Mouse (Mus musculus) lung, adult 2 months (tissue): Measurements from ENCODE around the gene Dcst1. TPM values are rescaled to one million over a fixed set of nuclear protein-coding genes. Genes with fewer than 3 reads are reported as not detected.
A peak's percentile ranks its signal among the peaks of the same experiment; 100 is the strongest.

Source experiments
- DNase-seq: peaks from one replicate; pipeline ENCODE4 v3.0.0; 2022
- H3K4me1 ChIP-seq: fragments of 200-500 bp; 2 replicates; pipeline ENCODE4 v1.6.1; 2011; ENCODE audit warnings: low read length; ENCODE audit not compliant: control insufficient read depth, insufficient read depth
- H3K4me3 ChIP-seq: fragments of 200-500 bp; replicated peaks from 2 replicates; pipeline ENCODE3; 2011; ENCODE audit warnings: low read depth, mild to moderate bottlenecking, control low read depth, low read length; ENCODE audit errors: extremely low read depth
- CTCF ChIP-seq: fragments of 200-500 bp; IDR thresholded peaks from 2 replicates; pipeline ENCODE4 v1.5.1; 2011; ENCODE audit warnings: mild to moderate bottlenecking, low read length, control low read depth; ENCODE audit not compliant: insufficient read depth
- POLR2A ChIP-seq: fragments of 200-500 bp; IDR thresholded peaks from 2 replicates; pipeline ENCODE4 v1.6.1; 2011; ENCODE audit warnings: low read depth, mild to moderate bottlenecking, control low read depth, low read length, borderline replicate concordance; ENCODE audit errors: extremely low read depth
- WGBS: fragments of 180-500 bp; shearing (Covaris S2); methylation state at CpG from one replicate; pipeline ENCODE4 v1.1.7; 2018; 5-methylcytosine and 5-hydroxymethylcytosine counted together
- polyA plus RNA-seq: library from polyadenylated mRNA; depleted of rRNA; stranded (reverse); fragments of >200 nt; gene quantifications from 2 replicates; pipeline ENCODE4 v1.2.3, GENCODE M21; 2012

Gene Dcst1
- polyA plus RNA-seq, 1 experiment: not detected

DNA sequence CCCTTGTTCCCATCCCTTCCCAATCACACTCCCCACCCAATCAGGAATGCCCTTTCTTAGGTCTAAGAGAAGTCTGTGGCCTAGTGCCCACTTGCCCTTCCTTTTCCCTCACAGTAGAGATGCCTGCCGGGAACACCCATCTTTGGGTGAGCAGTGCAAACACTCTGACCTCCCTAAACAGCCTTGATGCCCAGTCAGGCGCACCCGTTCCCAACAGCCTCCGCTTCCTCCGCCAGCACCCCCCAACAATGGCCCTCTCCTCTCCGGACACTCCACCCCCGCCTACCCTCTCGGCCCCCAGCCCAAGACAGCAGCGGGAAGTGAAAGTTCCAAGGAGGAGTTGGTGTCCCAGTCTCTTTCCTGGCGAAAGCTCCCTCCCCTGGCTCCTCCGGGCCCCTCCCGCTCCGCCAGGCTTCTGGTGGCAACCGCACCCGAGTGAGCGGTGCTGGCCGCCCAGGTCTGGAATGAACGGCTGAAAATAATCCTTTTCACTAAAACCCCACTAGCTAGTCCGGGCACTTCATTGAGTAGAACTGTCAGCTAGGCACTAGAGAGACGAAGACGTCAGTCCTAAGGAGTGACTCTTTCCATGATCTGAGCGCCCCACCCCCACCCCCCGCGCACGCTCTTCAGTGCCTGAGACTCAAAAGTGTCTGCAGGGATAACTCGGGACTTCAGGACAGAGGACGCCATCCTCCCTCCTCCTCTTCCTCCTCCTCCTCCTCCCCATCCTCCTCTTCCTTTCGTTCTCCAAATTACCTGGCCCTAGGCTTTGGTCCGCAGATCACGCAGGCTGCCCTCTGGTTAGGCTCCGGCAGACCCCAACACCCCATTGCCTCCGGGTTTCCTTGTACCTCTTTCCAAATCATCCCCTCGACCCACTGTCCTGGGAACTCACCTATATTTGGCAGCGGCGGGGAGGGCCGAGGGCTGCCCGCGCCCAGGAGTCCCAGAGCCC is 15.9 kb downstream of the Dcst1 start:
- DNase-seq: peak; percentile 66
- 2% methylated on average over 38 of the region's 38 CpGs for WGBS

DNA sequence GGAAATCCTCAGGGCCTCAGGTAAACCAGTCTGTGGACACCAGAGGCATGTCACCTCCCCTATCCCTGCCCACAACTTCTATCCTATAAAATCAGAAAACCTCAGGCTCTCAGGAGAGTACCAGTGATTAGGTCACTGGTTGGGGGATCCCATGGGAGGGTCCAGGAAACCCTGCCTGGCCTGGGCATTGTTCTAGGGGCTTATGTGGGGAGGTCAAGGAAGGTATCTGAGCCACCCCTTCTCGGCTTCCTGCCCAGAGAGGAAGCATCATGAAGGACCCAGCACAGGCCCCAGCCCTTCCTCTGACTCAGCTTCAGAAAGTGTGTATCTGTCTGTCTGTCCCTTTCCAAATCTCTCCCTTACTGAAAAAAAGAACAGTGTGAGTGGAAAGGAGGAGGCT is 17.1 kb downstream of the Dcst1 start:
- WGBS: 50% methylated on average over 1 of the region's 1 CpGs
- H3K4me3 ChIP-seq: peak overlapping the region; percentile 30
- TF ChIP-seq POLR2A (no peak), CTCF (no peak)
- H3K4me1 ChIP-seq: peaks cover 10% of the 10 kb centered on the region
- no peak for DNase-seq

More for the DNA sequence above, 15.9 kb downstream of the Dcst1 start:
- Histone ChIP-seq H3K4me3 (peak overlapping the region; percentile 76), H3K4me1 (peaks cover 10% of the 10 kb centered on the region)
- TF ChIP-seq CTCF: no peak
- TF ChIP-seq POLR2A: peak; percentile 15; the same call in 1 of the 2 replicates

GRCm38 (mm10) chr3:89346815-89347540 is 18.1 kb downstream of the Dcst1 start:
- TF ChIP-seq POLR2A: no peak
- TF ChIP-seq CTCF: no peak
- DNase-seq: no peak
- WGBS: 76% methylated on average over 10 of the region's 10 CpGs

DNA sequence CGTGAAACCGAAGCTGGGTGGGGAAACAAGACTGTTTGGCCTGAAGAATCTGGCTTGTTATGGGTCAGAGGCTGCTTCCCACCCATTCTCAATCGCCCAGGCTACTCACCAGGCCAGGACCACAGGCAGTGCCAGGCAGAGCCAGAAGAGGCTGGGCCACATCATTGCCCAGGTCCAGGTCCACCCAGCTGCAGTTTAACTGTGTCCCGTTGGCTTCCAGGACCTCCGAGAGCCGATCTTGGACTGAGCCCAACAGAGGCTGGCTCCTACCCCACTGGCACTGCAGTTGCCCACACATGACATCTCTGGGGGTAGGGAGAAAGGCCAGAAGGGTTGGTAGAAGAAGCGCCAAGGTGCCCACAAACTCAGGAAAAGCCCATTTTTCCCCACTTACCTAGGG is 21.8 kb downstream of the Dcst1 start:
- WGBS: 86% methylated on average over 7 of the region's 7 CpGs
- peaks cover 6% of the 10 kb centered on the region for H3K4me1 ChIP-seq
- H3K4me3 ChIP-seq: no peak overlapping the region
- TF ChIP-seq POLR2A (no peak), CTCF (no peak)
- DNase-seq: no peak

More at GRCm38 (mm10) chr3:89346815-89347540, 18.1 kb downstream of the Dcst1 start:
- H3K4me1 ChIP-seq: peaks cover 10% of the 10 kb centered on the region
- no peak overlapping the region for H3K4me3 ChIP-seq

DNA sequence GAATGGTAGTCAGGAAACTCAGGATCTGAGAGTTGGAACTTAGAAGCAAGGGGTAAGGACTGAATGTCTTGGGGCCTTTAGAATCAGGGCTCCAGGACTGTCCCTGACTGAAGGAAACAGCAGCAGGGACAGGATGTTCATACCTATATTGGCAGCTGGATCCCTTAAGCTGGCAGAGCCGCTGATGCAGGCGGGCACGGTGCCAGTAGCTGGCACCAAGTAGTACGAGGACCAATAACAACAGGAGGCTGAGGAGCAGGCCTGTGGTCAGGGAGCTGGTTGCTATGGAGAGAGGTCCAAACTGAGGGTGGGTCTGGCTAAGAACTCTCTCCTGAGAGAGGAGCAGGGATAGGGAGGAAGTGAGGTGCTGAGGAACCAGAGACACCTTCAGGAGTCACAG is 23.3 kb downstream of the Dcst1 start:
- DNase-seq: no peak
- H3K4me1 ChIP-seq: no peaks in the 10 kb centered on the region; the same call in 1 of the 2 replicates

GRCm38 (mm10) chr3:89340465-89340864 is 24.6 kb downstream of the Dcst1 start:
- 15% methylated on average over 11 of the region's 11 CpGs for WGBS
- H3K4me1 ChIP-seq: no peaks in the 10 kb centered on the region; the same call in 1 of the 2 replicates
- TF ChIP-seq POLR2A (no peak), CTCF (peak; percentile 96)
- H3K4me3 ChIP-seq: no peak overlapping the region
- peak; percentile 75 for DNase-seq

More for the DNA sequence above, 23.3 kb downstream of the Dcst1 start:
- no peak for TF ChIP-seq CTCF
- no peak for TF ChIP-seq POLR2A
- WGBS: 52% methylated on average over 4 of the region's 4 CpGs
- no peak overlapping the region for H3K4me3 ChIP-seq

DNA sequence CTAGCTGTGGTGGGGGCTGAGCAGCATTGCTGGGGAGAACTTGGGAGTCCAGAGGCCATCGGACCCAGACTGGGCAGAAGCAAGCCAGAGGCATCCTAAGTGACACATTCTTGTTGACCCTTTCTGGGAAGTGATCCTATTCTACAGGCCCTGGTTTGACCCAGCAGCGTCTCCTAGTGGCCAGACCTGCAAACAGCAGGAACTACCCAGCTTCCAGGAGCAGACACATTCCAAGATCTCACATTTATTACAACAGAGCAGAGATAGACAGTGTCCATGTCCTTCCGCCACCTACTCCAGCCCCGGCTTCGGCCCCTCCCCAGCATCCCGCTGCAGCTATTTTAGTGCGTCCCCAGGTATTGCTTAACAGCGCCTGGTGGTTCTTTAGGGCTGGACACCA is 25.6 kb downstream of the Dcst1 start:
- no peak for TF ChIP-seq POLR2A
- TF ChIP-seq CTCF: peak; percentile 90
- Histone ChIP-seq H3K4me3 (no peak overlapping the region), H3K4me1 (no peaks in the 10 kb centered on the region; the same call in 1 of the 2 replicates)
- 41% methylated on average over 8 of the region's 8 CpGs for WGBS
- DNase-seq: peak; percentile 71

- H3K4me3 ChIP-seq: peak within 1 kb of the TSS; percentile 69
- DNase-seq: peak; percentile 60
- TF ChIP-seq CTCF (no peak), POLR2A (no peak)
- H3K4me1 ChIP-seq: no peaks in the 10 kb centered on the region; the same call in 1 of the 2 replicates
- WGBS: 2% methylated on average over 44 of the region's 44 CpGs
These were observed 27.1 kb downstream of the Dcst1 start, which contains the start of gene Efna4 for GRCm38 (mm10) chr3:89337721-89338578. TSS of gene Efna4 (minus strand) at chr3:89338028.
